Mouse (Mus musculus) forebrain, postnatal 0 days (tissue): ENCODE measurements around the gene Fads6. TPM values are rescaled to one million over a fixed set of nuclear protein-coding genes. Genes with fewer than 3 reads are reported as not detected.

Experiments
- ATAC-seq: fragments of 200-750 bp; cut with Nextera tagmentation; 2 replicates; pipeline ENCODE4 v1.8.0; 2017; ENCODE audit warnings: mild to moderate bottlenecking, moderate library complexity
- DNase-seq: peaks from one replicate; pipeline ENCODE4 v3.0.0-alpha.2; 2015
- H3K27ac ChIP-seq: fragments of 300-500 bp; sonication (generic); 2 replicates; pipeline ENCODE4 v1.5.1; 2014; ENCODE audit warnings: low read depth, mild to moderate bottlenecking, antibody characterized with exemption, low read length, moderate library complexity, mixed read lengths
- H3K27me3 ChIP-seq: fragments of 300-500 bp; sonication (generic); 2 replicates; pipeline ENCODE4 v1.6.1; 2014; ENCODE audit warnings: mild to moderate bottlenecking, low read length, mixed read lengths; ENCODE audit not compliant: insufficient read depth
- H3K36me3 ChIP-seq: fragments of 300-500 bp; sonication (generic); 2 replicates; pipeline ENCODE4 v1.6.1; 2014; ENCODE audit warnings: mild to moderate bottlenecking, moderate library complexity; ENCODE audit not compliant: insufficient read depth
- H3K4me1 ChIP-seq: fragments of 300-500 bp; sonication (generic); 2 replicates; pipeline ENCODE4 v1.6.1; 2014; ENCODE audit warnings: antibody characterized with exemption; ENCODE audit not compliant: insufficient read depth
- H3K4me2 ChIP-seq: fragments of 300-500 bp; sonication (generic); 2 replicates; pipeline ENCODE4 v1.6.1; 2014; ENCODE audit warnings: low read depth, mild to moderate bottlenecking, moderate library complexity
- H3K4me3 ChIP-seq: fragments of 300-500 bp; sonication (generic); 2 replicates; pipeline ENCODE4 v1.5.1; 2014; ENCODE audit warnings: low read depth, low read length, mixed read lengths
- H3K9ac ChIP-seq: fragments of 300-500 bp; sonication (generic); 2 replicates; pipeline ENCODE4 v1.6.1; 2014; ENCODE audit warnings: mild to moderate bottlenecking
- H3K9me3 ChIP-seq: fragments of 300-500 bp; sonication (generic); 2 replicates; pipeline ENCODE4 v1.6.1; 2016; ENCODE audit warnings: low read length
- CTCF ChIP-seq: sonication (generic); IDR thresholded peaks from 2 replicates; pipeline ENCODE4 v1.5.1; 2016; ENCODE audit warnings: antibody characterized with exemption, control low read depth, low read depth
- WGBS: fragments of 180-500 bp; shearing (Covaris S2); extraction: QIAGEN DNeasy Blood & Tissue Kit; methylation state at CpG from one replicate; pipeline ENCODE4 v1.1.7; 2014; 5-methylcytosine and 5-hydroxymethylcytosine counted together
- polyA plus RNA-seq: library from polyadenylated mRNA; unstranded; fragments of >200 nt; fragmentation: Nextera tagmentation; extraction: Ambion mirVana; gene quantifications from 2 replicates; pipeline ENCODE4 v1.2.1, GENCODE M21; 2015
- total RNA-seq: library from RNA; depleted of rRNA; stranded (reverse); fragments of >200 nt; gene quantifications from 2 replicates; pipeline ENCODE4 v1.2.3, GENCODE M21; 2014

The Fads6 gene
- total and polyA plus RNA-seq, 2 experiments from 2014 or later: 0.48 to 6.5 TPM

GRCm38 (mm10) chr11:115319704-115320383, 22.4 kb upstream of the Fads6 start:
- no peak overlapping the region for H3K27ac ChIP-seq
- H3K27me3 ChIP-seq: peaks cover 91% of the 10 kb centered on the region
- no peak for TF ChIP-seq CTCF
- no peaks in the 10 kb centered on the region for H3K9me3 ChIP-seq
- H3K4me1 ChIP-seq: no peaks in the 10 kb centered on the region
- WGBS: 14% methylated on average over 18 of the region's 18 CpGs
- ATAC-seq (no peak), DNase-seq (no peak)
- H3K4me3 ChIP-seq: no peak overlapping the region
- H3K36me3 ChIP-seq: no peaks in the 10 kb centered on the region
- no peak overlapping the region for H3K4me2 ChIP-seq
- H3K9ac ChIP-seq: no peak overlapping the region

GRCm38 (mm10) chr11:115318245-115319027, 21.0 kb upstream of the Fads6 start:
- Histone ChIP-seq H3K4me3 (no peak overlapping the region; the same call in 1 of the 2 replicates), H3K27ac (no peak overlapping the region), H3K27me3 (peaks cover 86% of the 10 kb centered on the region), H3K4me1 (no peaks in the 10 kb centered on the region), H3K36me3 (no peaks in the 10 kb centered on the region), H3K9ac (no peak overlapping the region), H3K4me2 (no peak overlapping the region), H3K9me3 (no peaks in the 10 kb centered on the region)
- no peak for TF ChIP-seq CTCF
- WGBS: 3% methylated on average over 63 of the region's 63 CpGs
- DNase-seq (peak; percentile 24), ATAC-seq (no peak)

- H3K4me2 ChIP-seq: no peak overlapping the region
- peaks cover 74% of the 10 kb centered on the region for H3K27me3 ChIP-seq
- H3K36me3 ChIP-seq: no peaks in the 10 kb centered on the region
- ATAC-seq: no peak
- no peaks in the 10 kb centered on the region for H3K9me3 ChIP-seq
- no peak overlapping the region for H3K9ac ChIP-seq
- no peaks in the 10 kb centered on the region for H3K4me1 ChIP-seq
- TF ChIP-seq CTCF: no peak
- WGBS: 48% methylated on average over 7 of the region's 7 CpGs
- no peak overlapping the region for H3K4me3 ChIP-seq
- DNase-seq: no peak
- no peak overlapping the region for H3K27ac ChIP-seq
These were observed 19.7 kb upstream of the Fads6 start for GRCm38 (mm10) chr11:115317204-115317603.

GRCm38 (mm10) chr11:115314249-115314648, 16.8 kb upstream of the Fads6 start:
- H3K27me3 ChIP-seq: peaks cover 48% of the 10 kb centered on the region
- no peak overlapping the region for H3K27ac ChIP-seq
- ATAC-seq (no peak), DNase-seq (no peak)
- no peaks in the 10 kb centered on the region for H3K9me3 ChIP-seq
- no peak overlapping the region for H3K9ac ChIP-seq
- no peaks in the 10 kb centered on the region for H3K36me3 ChIP-seq
- WGBS: 41% methylated on average over 2 of the region's 2 CpGs
- peak; percentile 24; the same call in 1 of the 2 replicates for TF ChIP-seq CTCF
- H3K4me2 ChIP-seq: no peak overlapping the region
- H3K4me3 ChIP-seq: no peak overlapping the region
- no peaks in the 10 kb centered on the region for H3K4me1 ChIP-seq

- H3K4me2 ChIP-seq: no peak overlapping the region
- DNase-seq (no peak), ATAC-seq (no peak)
- no peak for TF ChIP-seq CTCF
- WGBS: 78% methylated on average over 1 of the region's 1 CpGs
- no peaks in the 10 kb centered on the region for H3K36me3 ChIP-seq
- no peak overlapping the region for H3K9ac ChIP-seq
- H3K4me1 ChIP-seq: no peaks in the 10 kb centered on the region
- no peaks in the 10 kb centered on the region for H3K9me3 ChIP-seq
- H3K27ac ChIP-seq: no peak overlapping the region
- no peaks in the 10 kb centered on the region; the same call in 1 of the 2 replicates for H3K27me3 ChIP-seq
- no peak overlapping the region for H3K4me3 ChIP-seq
These were observed 11.3 kb upstream of the Fads6 start for GRCm38 (mm10) chr11:115308781-115309180.

- H3K4me2 ChIP-seq: no peak within 1 kb of the TSS
- no peak within 1 kb of the TSS for H3K9ac ChIP-seq
- no peaks in the 10 kb centered on the region for H3K4me1 ChIP-seq
- DNase-seq: no peak
- no peaks in the 10 kb centered on the region for H3K9me3 ChIP-seq
- ATAC-seq: no peak
- TF ChIP-seq CTCF: no peak
- no peaks in the 10 kb centered on the region for H3K36me3 ChIP-seq
- WGBS: 19% methylated on average over 8 of the region's 8 CpGs
- no peaks in the 10 kb centered on the region; the same call in 1 of the 2 replicates for H3K27me3 ChIP-seq
- H3K27ac ChIP-seq: no peak within 1 kb of the TSS
- no peak within 1 kb of the TSS for H3K4me3 ChIP-seq
These were observed 9.4 kb upstream of the Fads6 start, which contains the start of gene Otop2 for GRCm38 (mm10) chr11:115306863-115307262. Gene Otop2, plus strand, starts transcription at chr11:115307163.

GRCm38 (mm10) chr11:115303167-115303566, 5.7 kb upstream of the Fads6 start:
- DNase-seq: no peak
- 82% methylated on average over 8 of the region's 8 CpGs for WGBS
- H3K9me3 ChIP-seq: no peaks in the 10 kb centered on the region
- no peaks in the 10 kb centered on the region for H3K36me3 ChIP-seq
- H3K4me1 ChIP-seq: no peaks in the 10 kb centered on the region
- no peak for TF ChIP-seq CTCF
- H3K27ac ChIP-seq: no peak overlapping the region
- no peak overlapping the region for H3K9ac ChIP-seq
- no peak overlapping the region for H3K4me2 ChIP-seq
- H3K4me3 ChIP-seq: no peak overlapping the region
- H3K27me3 ChIP-seq: no peaks in the 10 kb centered on the region
- no peak for ATAC-seq
